In the genomic region with DNA sequence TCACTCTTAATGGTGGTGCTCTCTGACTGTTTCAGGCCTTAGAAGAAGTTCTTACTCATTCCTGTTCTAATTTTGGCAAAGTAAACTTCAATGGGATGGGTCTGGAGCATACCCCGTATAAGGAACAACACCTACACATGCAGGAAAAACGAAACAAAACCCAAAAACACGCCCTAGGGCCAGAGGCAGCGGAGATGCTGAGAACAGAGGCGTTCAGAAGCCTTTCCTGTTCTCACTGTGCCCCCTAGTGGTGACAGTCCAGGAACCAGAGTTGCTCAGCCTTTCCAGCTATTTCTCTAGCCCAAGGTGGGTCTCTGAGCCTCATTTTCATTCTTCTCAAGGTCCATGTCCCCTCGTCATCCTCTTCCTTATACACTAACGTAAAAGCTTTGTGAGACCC, we compare ENCODE assay signal across 9 mouse cellular contexts. TPM values are rescaled to one million over a fixed set of nuclear protein-coding genes. Genes with fewer than 3 reads are reported as not detected.
DNase-seq lines count a peak whose midpoint lies in the region; ATAC-seq and TF ChIP-seq lines count a peak whose summit lies in the region.
"Had no signal": no experiment of that assay in that cellular context is flagged by ENCODE, and none has a peak within 500 bp of the region (broad histone marks: within the 10 kb centered on the region; RNA-seq: fewer than 3 reads in every experiment).

No protein-coding gene starts in this region.

- H3K4me1 ChIP-seq in cortical plate, adult 2 months (ENCODE audit: control insufficient read depth, insufficient read depth, low read length): no peaks in the 10 kb centered on the region
- 0 out of 2 replicates have a peak, but pooled peaks cover 4% of the 10 kb centered on the region for H3K4me1 ChIP-seq in liver, embryonic 13.5 days (replicated peaks)
- H3K4me1 ChIP-seq in neural tube, embryonic 13.5 days (replicated peaks): peaks cover 9% of the 10 kb centered on the region; the same call in 1 of the 2 replicates

- DNase-seq in CD4-positive helper T cell, adult 2 months (ENCODE audit: low read depth, low spot score): peak; percentile 45
- peak; percentile 78 to 94 for DNase-seq in adrenal gland, adult (ENCODE audit: inconsistent age in 2 of 2, low spot score in 1 of 2)
- peak; percentile 59 to 74 for DNase-seq in gastrocnemius, postnatal 4 days (ENCODE audit: low spot score in 2 of 2)
- peak; percentile 57 to 81 for DNase-seq in kidney, postnatal 25 days
- peak; percentile 33 for DNase-seq in liver, embryonic 13.5 days
- peak; percentile 33 for DNase-seq in testis, postnatal 14 days (ENCODE audit: low spot score)

- 14% methylated on average over 7 of the region's 7 CpGs for WGBS in liver, embryonic 13.5 days (ENCODE audit: insufficient replicate concordance)
- WGBS in neural tube, embryonic 13.5 days: 33% methylated on average over 7 of the region's 7 CpGs

- no peak overlapping the region for H3K27ac ChIP-seq in cortical plate, adult 2 months (ENCODE audit: insufficient read depth, low read length)
- no peak overlapping the region for H3K27ac ChIP-seq in liver, embryonic 13.5 days
- no peak overlapping the region for H3K27ac ChIP-seq in neural tube, embryonic 13.5 days (replicated peaks)

- no peak overlapping the region for H3K4me2 ChIP-seq in liver, embryonic 13.5 days
- no peak overlapping the region for H3K4me2 ChIP-seq in neural tube, embryonic 13.5 days

- H3K27me3 ChIP-seq in liver, embryonic 13.5 days: no peaks in the 10 kb centered on the region
- H3K27me3 ChIP-seq in neural tube, embryonic 13.5 days: no peaks in the 10 kb centered on the region

- H3K9me3 ChIP-seq in liver, embryonic 13.5 days (replicated peaks): no peaks in the 10 kb centered on the region
- no peaks in the 10 kb centered on the region for H3K9me3 ChIP-seq in neural tube, embryonic 13.5 days

- ATAC-seq in liver, embryonic 13.5 days (ENCODE audit: low read depth): no peak
- peak; percentile 76; the same call in 1 of the 2 replicates for ATAC-seq in neural tube, embryonic 13.5 days (ENCODE audit: low read depth)

- no peak overlapping the region for H3K4me3 ChIP-seq in cortical plate, adult 2 months (ENCODE audit: insufficient read depth, low read length)
- no peak overlapping the region for H3K4me3 ChIP-seq in liver, embryonic 13.5 days (replicated peaks)
- no peak overlapping the region for H3K4me3 ChIP-seq in neural tube, embryonic 13.5 days

- H3K36me3 ChIP-seq in liver, embryonic 13.5 days: no peaks in the 10 kb centered on the region
- H3K36me3 ChIP-seq in neural tube, embryonic 13.5 days: peaks cover 14% of the 10 kb centered on the region; the same call in 1 of the 2 replicates

- no peak for TF ChIP-seq POLR2A in cortical plate, adult 2 months (IDR thresholded peaks at IDR 0.05; ENCODE audit: extremely low read depth, insufficient read depth, low read length)

- H3K9ac ChIP-seq in liver, embryonic 13.5 days: no peak overlapping the region
- H3K9ac ChIP-seq in neural tube, embryonic 13.5 days: no peak overlapping the region

- peak; percentile 93 for TF ChIP-seq CTCF in cortical plate, adult 2 months (IDR thresholded peaks at IDR 0.05; ENCODE audit: extremely low read depth, insufficient read depth, low read length)

RNA-seq across cellular contexts. Expression of a gene that starts 25.1 kb away (rescaled TPM):
- 0.06 and 0.08 TPM in 2 replicates for polyA plus RNA-seq in cortical plate, adult 2 months (2012; rRNA removed)
- total RNA-seq in gastrocnemius, postnatal 4 days (2021): under 1 TPM in 1 of 2 experiments, not detected in 1; 0.08 TPM
- not detected in 2 replicates for polyA plus RNA-seq in liver, embryonic 13.5 days (2015; fragmentation: Nextera tagmentation; extraction: Ambion mirVana)
- 0.06 TPM in 1 of 2 replicates, not detected in the other for polyA plus RNA-seq in neural tube, embryonic 13.5 days (2015; fragmentation: Nextera tagmentation; extraction: Ambion mirVana)
- polyA plus RNA-seq: heart, embryonic 14.5 days had no signal

Comparison
In these comparisons a context has a peak if more than half of its experiments do, and no peak if none do; other contexts are left out.
1. DNase-seq: peak in every context shown above with its lines; median percentile 86 in adrenal gland, adult; 69 in kidney, postnatal 25 days; 66 in gastrocnemius, postnatal 4 days; 45 in CD4-positive helper T cell, adult 2 months; 33 in liver, embryonic 13.5 days; 33 in testis, postnatal 14 days.